Mouse (Mus musculus): Measurements from ENCODE around the gene Muc2. TPM values are rescaled to one million over a fixed set of nuclear protein-coding genes. Genes with fewer than 3 reads are reported as not detected.

Muc2 gene
- total RNA-seq, 2 experiments from 2014 or later = 0.43 TPM; not detected in 1

DNA sequence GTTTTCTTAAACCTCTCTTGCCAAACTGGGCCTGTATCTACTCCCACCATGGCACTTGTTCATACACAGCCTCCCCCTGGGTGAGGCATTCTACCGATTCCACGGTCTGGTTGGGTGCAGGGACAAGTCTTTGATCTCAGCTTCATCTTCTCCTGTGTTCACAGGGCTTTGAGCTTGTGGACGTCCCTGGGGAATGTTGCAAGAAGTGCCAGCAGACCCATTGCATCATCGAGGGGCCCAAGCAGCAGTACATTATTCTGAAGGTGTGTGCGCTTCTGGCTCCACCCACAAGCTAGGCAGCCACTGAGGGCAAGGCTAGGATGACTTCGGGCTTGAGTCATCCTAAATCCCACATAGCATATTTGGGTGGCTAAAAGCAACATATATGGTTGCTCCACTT is 62.4 kb downstream of the Muc2 start:
- no peak for DNase-seq (ENCODE audit: low spot score in 2 of 2)
- intact Hi-C loops (cut with DNase I) = no loop called here

- intact Hi-C loops (cut with DNase I) = no loop called here
These were observed 65.7 kb downstream of the Muc2 start for GRCm38 (mm10) chr7:141755831-141756230.

GRCm38 (mm10) chr7:141758291-141758690 is 68.2 kb downstream of the Muc2 start:
- intact Hi-C loops (cut with DNase I) = no loop called here
- no peak for DNase-seq (ENCODE audit: low spot score in 2 of 2)

More at GRCm38 (mm10) chr7:141755831-141756230, 65.7 kb downstream of the Muc2 start:
- DNase-seq (ENCODE audit: low spot score in 2 of 2) = peak; percentile 85 to 90

- DNase-seq (ENCODE audit: low spot score in 2 of 2) = no peak
- intact Hi-C loops (cut with DNase I) = no loop called here
These were observed 80.4 kb downstream of the Muc2 start for GRCm38 (mm10) chr7:141770521-141770920.

DNA sequence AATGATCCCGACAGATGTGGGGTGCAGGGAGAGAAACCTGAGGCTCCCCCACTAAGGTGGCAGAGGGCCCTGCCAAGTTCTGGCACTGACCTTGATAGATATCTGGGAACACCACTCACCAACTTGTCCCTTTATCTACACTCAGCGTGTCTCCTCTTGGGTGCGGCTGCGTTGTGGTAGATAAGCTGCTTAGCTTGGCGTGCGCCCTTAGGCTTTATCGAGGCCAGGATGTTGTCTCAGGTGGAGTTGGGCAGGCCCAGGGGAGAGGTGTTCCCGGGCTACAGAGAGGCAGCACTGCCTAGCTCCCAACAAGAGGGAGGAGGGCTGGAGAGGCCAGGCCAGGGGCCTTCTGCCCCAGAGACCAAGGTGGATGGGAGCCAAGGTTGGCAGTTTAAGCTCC is 80.8 kb downstream of the Muc2 start:
- intact Hi-C loops (cut with DNase I) = no loop called here
- DNase-seq (ENCODE audit: low spot score in 2 of 2) = no peak

- no peak for DNase-seq (ENCODE audit: low spot score in 2 of 2)
- intact Hi-C loops (cut with DNase I) = no loop called here
These were observed 82.0 kb downstream of the Muc2 start for GRCm38 (mm10) chr7:141772058-141772557.

GRCm38 (mm10) chr7:141774855-141775254 is 84.7 kb downstream of the Muc2 start:
- DNase-seq (ENCODE audit: low spot score in 2 of 2) = no peak
- intact Hi-C loops (cut with DNase I) = no loop called here

GRCm38 (mm10) chr7:141776199-141776598 is 86.1 kb downstream of the Muc2 start:
- intact Hi-C loops (cut with DNase I) = no loop called here
- no peak for DNase-seq (ENCODE audit: low spot score in 2 of 2)

GRCm38 (mm10) chr7:141788677-141789452 is 98.7 kb downstream of the Muc2 start, which contains the start of gene Muc5ac:
Muc5ac (plus strand) TSS chr7:141788972.
- DNase-seq (ENCODE audit: low spot score in 2 of 2) = no peak
- intact Hi-C loops (cut with DNase I) = no loop called here

- no peak for DNase-seq (ENCODE audit: low spot score in 2 of 2)
- intact Hi-C loops (cut with DNase I) = no loop called here
These were observed 104.1 kb downstream of the Muc2 start for GRCm38 (mm10) chr7:141794251-141794650.

GRCm38 (mm10) chr7:141803206-141803605 is 113.1 kb downstream of the Muc2 start:
- intact Hi-C loops (cut with DNase I) = no loop called here

More at GRCm38 (mm10) chr7:141803206-141803605, 113.1 kb downstream of the Muc2 start:
- peak in 1 of 2 experiments; percentile 55 for DNase-seq (ENCODE audit: low spot score in 2 of 2)

Other genes with a start within 250 kb of the Muc2 start
- under 1 TPM; 0.64 to 0.96 TPM for gene Pidd1, start 246.3 kb upstream of the Muc2 start, total RNA-seq (2021)
- gene Rplp2, start 243.0 kb upstream of the Muc2 start, total RNA-seq (2021) = 100 to 1,000 TPM; 488 to 498 TPM
- gene Pnpla2, start 235.1 kb upstream of the Muc2 start, total RNA-seq (2021) = 10 to 100 TPM; 21.4 to 28.6 TPM
- 1 to 10 TPM; 2.5 to 4.1 TPM for gene Cracr2b, start 229.2 kb upstream of the Muc2 start, total RNA-seq (2021)
- 10 to 100 TPM; 25.3 to 29.6 TPM for gene Cd151, start 222.9 kb upstream of the Muc2 start, total RNA-seq (2021)
- 10 to 100 TPM; 40.8 to 45.7 TPM for gene Polr2l, start 215.2 kb upstream of the Muc2 start, total RNA-seq (2021)
- gene Tspan4, start 215.1 kb upstream of the Muc2 start, total RNA-seq (2021) = 10 to 100 TPM; 13.8 to 16.6 TPM
- 10 to 100 TPM; 66.7 to 68.0 TPM for gene Chid1, start 150.5 kb upstream of the Muc2 start, total RNA-seq (2021)
- 100 to 1,000 TPM; 194 to 208 TPM for gene Ap2a2, start 128.2 kb upstream of the Muc2 start, total RNA-seq (2021)
- gene Muc6, start 35.0 kb upstream of the Muc2 start, total RNA-seq (2021) = not detected
- under 1 TPM in 1 of 2 experiments, not detected in 1; 0.02 TPM for gene Muc5ac, start 98.6 kb downstream of the Muc2 start, total RNA-seq (2021)
- not detected for gene Muc5b, start 148.7 kb downstream of the Muc2 start, total RNA-seq (2021)
- gene Tollip, start 228.2 kb downstream of the Muc2 start, total RNA-seq (2021) = 100 to 1,000 TPM; 138 to 140 TPM

All from left cerebral cortex, postnatal 25 days (tissue).